Mouse (Mus musculus) lung, adult 2 months (tissue): ENCODE results near the gene Itga6.

ENCODE experiments used
- CTCF ChIP-seq: fragments of 200-500 bp; IDR thresholded peaks from 2 replicates; pipeline ENCODE4 v1.5.1; 2011; ENCODE audit warnings: mild to moderate bottlenecking, low read length, control low read depth; ENCODE audit not compliant: insufficient read depth
- POLR2A ChIP-seq: fragments of 200-500 bp; IDR thresholded peaks from 2 replicates; pipeline ENCODE4 v1.6.1; 2011; ENCODE audit warnings: low read depth, mild to moderate bottlenecking, control low read depth, low read length, borderline replicate concordance; ENCODE audit errors: extremely low read depth

DNA sequence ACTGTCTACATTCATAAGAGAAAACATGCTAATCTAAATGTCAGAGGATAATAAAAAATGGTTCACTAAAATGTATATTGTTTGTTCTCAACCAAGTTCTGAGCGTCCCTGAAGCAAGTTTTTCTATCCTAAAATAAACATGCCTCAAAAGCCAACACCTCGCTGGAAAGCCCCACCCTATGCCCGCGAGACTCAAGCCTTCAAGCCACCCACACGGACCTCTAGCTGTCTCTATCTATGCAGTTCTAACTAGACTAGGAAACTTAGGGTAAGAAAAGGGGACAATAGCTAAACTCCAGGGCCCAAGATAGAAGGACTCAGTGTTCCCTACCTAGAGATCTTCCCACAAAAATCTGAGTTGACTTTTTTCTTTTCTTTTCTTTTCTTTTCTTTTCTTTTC is 40.6 kb downstream of the Itga6 start:
- TF ChIP-seq CTCF (no peak), POLR2A (no peak)
